Mouse (Mus musculus) liver, adult 2 months (tissue): ENCODE data around the gene Homer1.

Experiments used
- CTCF ChIP-seq: fragments of 200-500 bp; IDR thresholded peaks from 2 replicates; pipeline ENCODE4 v1.5.1; 2011; ENCODE audit warnings: low read depth, low read length, control low read depth
- POLR2A ChIP-seq: fragments of 200-500 bp; IDR thresholded peaks from 2 replicates; pipeline ENCODE4 v1.6.1; 2011; ENCODE audit warnings: low read length, control low read depth; ENCODE audit not compliant: insufficient read depth; ENCODE audit errors: extremely low read depth

GRCm38 (mm10) chr13:93374457-93374856 lies 75.0 kb downstream of the Homer1 start:
- TF ChIP-seq CTCF, result no peak
- no peak for TF ChIP-seq POLR2A
